In the genomic region with DNA sequence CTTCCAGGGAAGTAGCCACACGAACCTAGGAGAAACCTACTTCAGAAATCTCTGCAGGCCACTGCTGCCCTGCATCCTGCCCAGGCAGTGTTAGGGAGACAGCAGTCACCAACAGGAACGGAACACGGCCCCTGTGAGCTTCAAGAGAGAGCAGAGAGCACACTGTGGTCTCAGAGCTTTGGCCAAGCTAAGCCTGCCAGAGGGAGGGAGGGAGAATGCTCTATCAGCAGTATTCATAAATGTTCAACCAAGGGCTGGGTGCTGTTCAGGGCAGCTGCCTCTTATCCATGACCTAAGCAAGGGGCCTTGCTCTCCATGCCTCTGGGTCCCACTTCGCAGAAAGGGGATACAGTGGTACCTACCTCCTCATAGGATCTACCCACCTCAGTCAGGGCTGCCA, we compare ENCODE assay signal across 13 mouse cellular contexts. TPM values are rescaled to one million over a fixed set of nuclear protein-coding genes. Genes with fewer than 3 reads are reported as not detected.
DNase-seq lines count a peak whose midpoint lies in the region; ATAC-seq and TF ChIP-seq lines count a peak whose summit lies in the region.
"Had no signal": no experiment of that assay in that cellular context is flagged by ENCODE, and none has a peak within 500 bp of the region (broad histone marks: within the 10 kb centered on the region; RNA-seq: fewer than 3 reads in every experiment).

No protein-coding gene starts in this region.

- peak overlapping the region; percentile 86 for H3K27ac ChIP-seq in forebrain, embryonic 10.5 days
- H3K27ac ChIP-seq in forebrain, postnatal 0 days (ENCODE audit: low read depth, low read length) = no peak overlapping the region
- no peak overlapping the region; the same call in 1 of the 2 replicates for H3K27ac ChIP-seq in lung, embryonic 14.5 days (ENCODE audit: low read depth)
- H3K27ac ChIP-seq in kidney, embryonic 15.5 days = peak overlapping the region; percentile 75
- peak overlapping the region; percentile 91 for H3K27ac ChIP-seq in neural tube, embryonic 13.5 days (replicated peaks)

- H3K4me1 ChIP-seq in forebrain, embryonic 10.5 days = peaks cover 100% of the 10 kb centered on the region
- H3K4me1 ChIP-seq in forebrain, postnatal 0 days (ENCODE audit: insufficient read depth) = peaks cover 15% of the 10 kb centered on the region
- H3K4me1 ChIP-seq in lung, embryonic 14.5 days (ENCODE audit: insufficient read depth) = peaks cover 29% of the 10 kb centered on the region
- peaks cover 92% of the 10 kb centered on the region for H3K4me1 ChIP-seq in kidney, embryonic 15.5 days
- H3K4me1 ChIP-seq in neural tube, embryonic 13.5 days (replicated peaks) = peaks cover 100% of the 10 kb centered on the region

- H3K9ac ChIP-seq in forebrain, postnatal 0 days = no peak overlapping the region
- H3K9ac ChIP-seq in lung, embryonic 14.5 days = no peak overlapping the region
- H3K9ac ChIP-seq in kidney, embryonic 15.5 days = no peak overlapping the region
- no peak overlapping the region; the same call in 1 of the 2 replicates for H3K9ac ChIP-seq in neural tube, embryonic 13.5 days

- no peak for ATAC-seq in forebrain, postnatal 0 days
- ATAC-seq in lung, embryonic 14.5 days (ENCODE audit: insufficient read depth) = no peak
- ATAC-seq in kidney, embryonic 15.5 days (replicated peaks; ENCODE audit: low FRiP score) = no peak
- no peak for ATAC-seq in neural tube, embryonic 13.5 days (ENCODE audit: low read depth)

- H3K9me3 ChIP-seq in forebrain, embryonic 10.5 days = no peaks in the 10 kb centered on the region
- H3K9me3 ChIP-seq in forebrain, postnatal 0 days (ENCODE audit: low read length) = no peaks in the 10 kb centered on the region
- no peaks in the 10 kb centered on the region for H3K9me3 ChIP-seq in lung, embryonic 14.5 days (ENCODE audit: low read depth, low read length)
- no peaks in the 10 kb centered on the region for H3K9me3 ChIP-seq in kidney, embryonic 15.5 days (replicated peaks)
- no peaks in the 10 kb centered on the region for H3K9me3 ChIP-seq in neural tube, embryonic 13.5 days
- H3K9me3 ChIP-seq: G1E had no signal

- peaks cover 13% of the 10 kb centered on the region for H3K36me3 ChIP-seq in forebrain, embryonic 10.5 days (replicated peaks)
- H3K36me3 ChIP-seq in forebrain, postnatal 0 days (ENCODE audit: insufficient read depth) = no peaks in the 10 kb centered on the region
- no peaks in the 10 kb centered on the region for H3K36me3 ChIP-seq in lung, embryonic 14.5 days (ENCODE audit: insufficient read depth)
- no peaks in the 10 kb centered on the region for H3K36me3 ChIP-seq in kidney, embryonic 15.5 days
- H3K36me3 ChIP-seq in neural tube, embryonic 13.5 days = no peaks in the 10 kb centered on the region
- H3K36me3 ChIP-seq: G1E had no signal

- H3K27me3 ChIP-seq in forebrain, embryonic 10.5 days (ENCODE audit: poor library complexity, severe bottlenecking) = no peaks in the 10 kb centered on the region; the same call in 1 of the 2 replicates
- H3K27me3 ChIP-seq in forebrain, postnatal 0 days (ENCODE audit: insufficient read depth, low read length) = no peaks in the 10 kb centered on the region
- no peaks in the 10 kb centered on the region for H3K27me3 ChIP-seq in lung, embryonic 14.5 days (ENCODE audit: insufficient read depth, low read length)
- no peaks in the 10 kb centered on the region for H3K27me3 ChIP-seq in kidney, embryonic 15.5 days
- H3K27me3 ChIP-seq in neural tube, embryonic 13.5 days = no peaks in the 10 kb centered on the region

- no peak overlapping the region for H3K4me2 ChIP-seq in forebrain, postnatal 0 days (ENCODE audit: low read depth)
- H3K4me2 ChIP-seq in lung, embryonic 14.5 days = no peak overlapping the region
- no peak overlapping the region for H3K4me2 ChIP-seq in kidney, embryonic 15.5 days
- no peak overlapping the region for H3K4me2 ChIP-seq in neural tube, embryonic 13.5 days

- TF ChIP-seq CTCF in forebrain, postnatal 0 days (IDR thresholded peaks at IDR 0.05; ENCODE audit: low read depth) = no peak
- no peak for TF ChIP-seq CTCF in lung, embryonic 14.5 days (IDR thresholded peaks at IDR 0.05; ENCODE audit: low read depth)

- DNase-seq in forebrain, embryonic 10.5 days (ENCODE audit: extremely low spot score, low spot score) = no peak
- no peak for DNase-seq in forebrain, postnatal 0 days
- DNase-seq in lung, embryonic 14.5 days = peak; percentile 27
- DNase-seq in lung, postnatal 36 days = no peak
- no peak for DNase-seq in layer of hippocampus, postnatal 14 days (ENCODE audit: low spot score in 2 of 2)
- no peak for DNase-seq in thymus, postnatal 4 days
- DNase-seq: lung, adult 2 months; right cerebral cortex, postnatal 14 days; thymus, adult 18-20 months had no signal

- no peak overlapping the region for H3K4me3 ChIP-seq in forebrain, embryonic 10.5 days
- no peak overlapping the region for H3K4me3 ChIP-seq in forebrain, postnatal 0 days (ENCODE audit: low read depth, low read length)
- H3K4me3 ChIP-seq in lung, embryonic 14.5 days (ENCODE audit: low read depth, low read length) = no peak overlapping the region
- H3K4me3 ChIP-seq in kidney, embryonic 15.5 days (replicated peaks) = no peak overlapping the region
- H3K4me3 ChIP-seq in neural tube, embryonic 13.5 days = no peak overlapping the region
- H3K4me3 ChIP-seq: myocyte had no signal

- 86% methylated on average over 4 of the region's 4 CpGs for WGBS in forebrain, embryonic 10.5 days
- WGBS in forebrain, postnatal 0 days = 88% methylated on average over 4 of the region's 4 CpGs
- 71% methylated on average over 4 of the region's 4 CpGs for WGBS in lung, embryonic 14.5 days
- WGBS in kidney, embryonic 15.5 days = 79% methylated on average over 4 of the region's 4 CpGs
- 84% methylated on average over 4 of the region's 4 CpGs for WGBS in neural tube, embryonic 13.5 days

RNA-seq across cellular contexts. Expression of gene Tspan18, which starts 51.7 kb away (rescaled TPM):
- 30.1 and 31.4 TPM in 2 replicates for polyA plus RNA-seq in forebrain, embryonic 10.5 days (2016; fragmentation: Nextera tagmentation; extraction: Ambion mirVana)
- total RNA-seq in forebrain, postnatal 0 days (2014; rRNA removed) = 14.8 and 23.1 TPM in 2 replicates
- polyA plus RNA-seq in forebrain, postnatal 0 days (2015; fragmentation: Nextera tagmentation; extraction: Ambion mirVana) = 14.4 and 18.1 TPM in 2 replicates
- 36.8 and 39.9 TPM in 2 replicates for polyA plus RNA-seq in lung, embryonic 14.5 days (2014; fragmentation: Nextera tagmentation; extraction: Ambion mirVana)
- 41.0 and 44.8 TPM in 2 replicates for polyA plus RNA-seq in kidney, embryonic 15.5 days (2015; fragmentation: Nextera tagmentation; extraction: Ambion mirVana)
- 41.8 and 43.5 TPM in 2 replicates for polyA plus RNA-seq in neural tube, embryonic 13.5 days (2015; fragmentation: Nextera tagmentation; extraction: Ambion mirVana)
- 10 to 100 TPM; 46.6 to 52.3 TPM for total RNA-seq in layer of hippocampus, postnatal 14 days (2021)

Comparison
In these comparisons a context has a peak if more than half of its experiments do, and no peak if none do; other contexts are left out.
1. H3K27ac ChIP-seq: peak in forebrain, embryonic 10.5 days (single experiment), kidney, embryonic 15.5 days (single experiment) and neural tube, embryonic 13.5 days (single experiment); none in forebrain, postnatal 0 days (single experiment) and lung, embryonic 14.5 days (single experiment).